Mouse (Mus musculus): ENCODE measurements around the gene Psmb8.

DNA sequence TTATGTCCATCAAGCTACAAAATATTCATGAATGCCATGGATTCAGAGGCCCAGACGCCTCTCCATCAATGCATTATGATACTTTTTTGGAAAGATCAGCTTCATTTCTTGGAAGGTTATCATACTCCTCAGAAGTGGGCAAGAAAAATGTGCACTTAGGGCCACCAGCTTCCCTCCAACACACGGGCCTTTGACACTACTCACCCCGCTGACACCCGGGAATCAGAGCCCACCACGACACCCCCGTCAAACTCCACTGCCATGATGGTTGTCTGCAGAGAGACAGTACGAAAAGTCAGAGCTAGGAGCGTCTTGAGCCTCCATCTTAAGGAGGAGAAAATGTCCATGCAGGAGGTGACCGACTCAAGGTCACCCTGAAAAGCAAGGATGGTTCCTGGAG is 12.0 kb upstream of the Psmb8 start:
- TF ChIP-seq POLR2A (IDR thresholded peaks at IDR 0.05; ENCODE audit: extremely low read depth, insufficient read depth, low read length) = no peak
- TF ChIP-seq CTCF (IDR thresholded peaks at IDR 0.05; ENCODE audit: extremely low read depth, insufficient read depth, low read length) = no peak
